Mouse (Mus musculus) hindbrain, embryonic 16.5 days (tissue): Measurements from ENCODE around the gene Cmc4. TPM values are rescaled to one million over a fixed set of nuclear protein-coding genes. Genes with fewer than 3 reads are reported as not detected.

ENCODE experiments used
- ATAC-seq: fragments of 200-750 bp; cut with Nextera tagmentation; 2 replicates; pipeline ENCODE4 v1.8.0; 2017; ENCODE audit warnings: moderate TSS enrichment, moderate library complexity
- H3K27ac ChIP-seq: fragments of 300-500 bp; sonication (generic); 2 replicates; pipeline ENCODE4 v1.5.1; 2014; ENCODE audit warnings: low read depth, mild to moderate bottlenecking, control low read depth, low read length, moderate library complexity
- H3K27me3 ChIP-seq: fragments of 300-500 bp; sonication (generic); replicated peaks from 2 replicates; pipeline ENCODE4 v1.6.1; 2014; ENCODE audit warnings: low read length; ENCODE audit not compliant: control insufficient read depth, insufficient read depth
- H3K36me3 ChIP-seq: fragments of 300-500 bp; sonication (generic); 2 replicates; pipeline ENCODE4 v1.6.1; 2014; ENCODE audit warnings: mild to moderate bottlenecking, low read length, moderate library complexity, mixed read lengths; ENCODE audit not compliant: control insufficient read depth, insufficient read depth
- H3K4me1 ChIP-seq: fragments of 300-500 bp; sonication (generic); 2 replicates; pipeline ENCODE4 v1.6.1; 2014; ENCODE audit warnings: low read depth, low read length; ENCODE audit not compliant: control insufficient read depth, insufficient read depth
- H3K4me2 ChIP-seq: fragments of 300-500 bp; sonication (generic); 2 replicates; pipeline ENCODE4 v1.6.1; 2014; ENCODE audit warnings: mild to moderate bottlenecking, low read length, control low read depth, moderate library complexity
- H3K4me3 ChIP-seq: fragments of 300-500 bp; sonication (generic); 2 replicates; pipeline ENCODE4 v1.5.1; 2014; ENCODE audit warnings: mild to moderate bottlenecking, low read length, control low read depth, moderate library complexity
- H3K9ac ChIP-seq: fragments of 300-500 bp; sonication (generic); 2 replicates; pipeline ENCODE4 v1.6.1; 2014; ENCODE audit warnings: low read depth, mild to moderate bottlenecking, control low read depth, low read length, moderate library complexity
- H3K9me3 ChIP-seq: fragments of 300-500 bp; sonication (generic); 2 replicates; pipeline ENCODE4 v1.6.1; 2014; ENCODE audit warnings: mild to moderate bottlenecking, low read length, moderate library complexity; ENCODE audit not compliant: control insufficient read depth
- WGBS: fragments of 180-500 bp; shearing (Covaris S2); extraction: QIAGEN DNeasy Blood & Tissue Kit; methylation state at CpG from one replicate; pipeline ENCODE4 v1.1.7; 2014; 5-methylcytosine and 5-hydroxymethylcytosine counted together
- polyA plus RNA-seq: library from polyadenylated mRNA; unstranded; fragments of >200 nt; fragmentation: Nextera tagmentation; extraction: Ambion mirVana; gene quantifications from 2 replicates; pipeline ENCODE4 v1.2.1, GENCODE M21; 2015

Cmc4 gene
- 24.7 and 27.9 TPM in 2 replicates for polyA plus RNA-seq

GRCm38 (mm10) chrX:75415936-75416785 lies at the start of gene Cmc4, which contains the start of the genes Mtcp1 and Brcc3:
TSS of gene Cmc4 (minus strand) at chrX:75416584.
TSS of gene Mtcp1 (minus strand) at chrX:75416588.
TSS of gene Brcc3 (plus strand) at chrX:75416628.
- Histone ChIP-seq H3K36me3 (no peaks in the 10 kb centered on the region), H3K4me2 (peak within 1 kb of the TSS; percentile 56), H3K27me3 (no peaks in the 10 kb centered on the region), H3K9me3 (no peaks in the 10 kb centered on the region), H3K4me3 (peak within 1 kb of the TSS; percentile 52), H3K9ac (peak within 1 kb of the TSS; percentile 70), H3K4me1 (no peaks in the 10 kb centered on the region), H3K27ac (peak within 1 kb of the TSS; percentile 83)
- WGBS = 19% methylated on average over 43 of the region's 52 CpGs
- ATAC-seq = peak; percentile 100

- no peaks in the 10 kb centered on the region for H3K27me3 ChIP-seq
- no peak overlapping the region for H3K27ac ChIP-seq
- WGBS = 86% methylated on average over 1 of the region's 1 CpGs
- ATAC-seq = no peak
- H3K4me1 ChIP-seq = no peaks in the 10 kb centered on the region
- no peak overlapping the region for H3K9ac ChIP-seq
- H3K4me2 ChIP-seq = no peak overlapping the region
- peaks cover 5% of the 10 kb centered on the region; the same call in 1 of the 2 replicates for H3K36me3 ChIP-seq
- peaks cover 6% of the 10 kb centered on the region; the same call in 1 of the 2 replicates for H3K9me3 ChIP-seq
- H3K4me3 ChIP-seq = no peak overlapping the region
These were observed 38.2 kb upstream of the Cmc4 start for GRCm38 (mm10) chrX:75454597-75454996.

GRCm38 (mm10) chrX:75409711-75410110 lies 6.7 kb downstream of the Cmc4 start:
- 85% methylated on average over 1 of the region's 1 CpGs for WGBS
- no peak for ATAC-seq
- no peaks in the 10 kb centered on the region for H3K9me3 ChIP-seq

GRCm38 (mm10) chrX:75403350-75403749 lies 13.0 kb downstream of the Cmc4 start:
- H3K4me1 ChIP-seq = no peaks in the 10 kb centered on the region
- ATAC-seq = no peak
- H3K4me2 ChIP-seq = no peak overlapping the region

More at GRCm38 (mm10) chrX:75409711-75410110, 6.7 kb downstream of the Cmc4 start:
- no peak overlapping the region for H3K27ac ChIP-seq
- H3K4me2 ChIP-seq = no peak overlapping the region
- H3K4me1 ChIP-seq = no peaks in the 10 kb centered on the region
- no peaks in the 10 kb centered on the region for H3K36me3 ChIP-seq
- no peak overlapping the region for H3K9ac ChIP-seq
- no peak overlapping the region for H3K4me3 ChIP-seq
- no peaks in the 10 kb centered on the region for H3K27me3 ChIP-seq

GRCm38 (mm10) chrX:75402668-75403067 lies 13.7 kb downstream of the Cmc4 start:
- no peak overlapping the region for H3K9ac ChIP-seq
- H3K4me2 ChIP-seq = no peak overlapping the region
- no peak overlapping the region for H3K27ac ChIP-seq
- no peak overlapping the region for H3K4me3 ChIP-seq
- 77% methylated on average over 2 of the region's 2 CpGs for WGBS
- no peaks in the 10 kb centered on the region for H3K36me3 ChIP-seq
- H3K27me3 ChIP-seq = no peaks in the 10 kb centered on the region
- no peak for ATAC-seq
- no peaks in the 10 kb centered on the region for H3K4me1 ChIP-seq
- H3K9me3 ChIP-seq = no peaks in the 10 kb centered on the region

More at GRCm38 (mm10) chrX:75403350-75403749, 13.0 kb downstream of the Cmc4 start:
- Histone ChIP-seq H3K9ac (no peak overlapping the region), H3K27me3 (no peaks in the 10 kb centered on the region), H3K36me3 (no peaks in the 10 kb centered on the region), H3K9me3 (no peaks in the 10 kb centered on the region), H3K4me3 (no peak overlapping the region), H3K27ac (no peak overlapping the region)

- no peaks in the 10 kb centered on the region for H3K36me3 ChIP-seq
- no peaks in the 10 kb centered on the region for H3K27me3 ChIP-seq
- no peak overlapping the region for H3K4me2 ChIP-seq
- no peaks in the 10 kb centered on the region for H3K9me3 ChIP-seq
- no peak overlapping the region for H3K4me3 ChIP-seq
- no peaks in the 10 kb centered on the region for H3K4me1 ChIP-seq
- ATAC-seq = no peak
- no peak overlapping the region for H3K27ac ChIP-seq
- H3K9ac ChIP-seq = no peak overlapping the region
- WGBS = 90% methylated on average over 1 of the region's 1 CpGs
These were observed 16.9 kb downstream of the Cmc4 start for GRCm38 (mm10) chrX:75399471-75399870.

GRCm38 (mm10) chrX:75382195-75382771 lies 34.1 kb downstream of the Cmc4 start, which contains the start of the genes Fundc2 and F8:
TSS of gene Fundc2 (plus strand) at chrX:75382399.
TSS of gene F8 (minus strand) at chrX:75382615.
- peak within 1 kb of the TSS; percentile 56 for H3K4me3 ChIP-seq
- no peaks in the 10 kb centered on the region for H3K4me1 ChIP-seq
- 14% methylated on average over 15 of the region's 25 CpGs for whole genome bisulfite sequencing
- H3K36me3 ChIP-seq = no peaks in the 10 kb centered on the region
- peak; percentile 99 for ATAC-seq
- H3K27ac ChIP-seq = peak within 1 kb of the TSS; percentile 72; the same call in 1 of the 2 replicates
- no peaks in the 10 kb centered on the region for H3K9me3 ChIP-seq
- peak within 1 kb of the TSS; percentile 53 for H3K4me2 ChIP-seq
- H3K27me3 ChIP-seq = no peaks in the 10 kb centered on the region
- H3K9ac ChIP-seq = peak within 1 kb of the TSS; percentile 71

GRCm38 (mm10) chrX:75381699-75382098 lies 34.7 kb downstream of the Cmc4 start:
- Histone ChIP-seq H3K27ac (no peak overlapping the region; the same call in 1 of the 2 replicates), H3K4me2 (peak overlapping the region; percentile 53), H3K4me1 (no peaks in the 10 kb centered on the region), H3K9me3 (no peaks in the 10 kb centered on the region), H3K9ac (no peak overlapping the region), H3K4me3 (peak overlapping the region; percentile 56), H3K27me3 (no peaks in the 10 kb centered on the region), H3K36me3 (no peaks in the 10 kb centered on the region)
- WGBS = 67% methylated on average over 5 of the region's 5 CpGs
- ATAC-seq = 0 out of 2 replicates have a peak, but pooled peaks have one; percentile 4

GRCm38 (mm10) chrX:75381176-75381575 lies 35.2 kb downstream of the Cmc4 start:
- 80% methylated on average over 1 of the region's 1 CpGs for WGBS

More at GRCm38 (mm10) chrX:75381176-75381575, 35.2 kb downstream of the Cmc4 start:
- Histone ChIP-seq H3K9ac (no peak overlapping the region), H3K27me3 (no peaks in the 10 kb centered on the region), H3K4me3 (no peak overlapping the region), H3K4me1 (no peaks in the 10 kb centered on the region), H3K4me2 (no peak overlapping the region; the same call in 1 of the 2 replicates), H3K36me3 (no peaks in the 10 kb centered on the region), H3K9me3 (no peaks in the 10 kb centered on the region), H3K27ac (no peak overlapping the region)
- ATAC-seq = no peak
